ENCODE assay signal across 30 mouse cellular contexts in the genomic region with DNA sequence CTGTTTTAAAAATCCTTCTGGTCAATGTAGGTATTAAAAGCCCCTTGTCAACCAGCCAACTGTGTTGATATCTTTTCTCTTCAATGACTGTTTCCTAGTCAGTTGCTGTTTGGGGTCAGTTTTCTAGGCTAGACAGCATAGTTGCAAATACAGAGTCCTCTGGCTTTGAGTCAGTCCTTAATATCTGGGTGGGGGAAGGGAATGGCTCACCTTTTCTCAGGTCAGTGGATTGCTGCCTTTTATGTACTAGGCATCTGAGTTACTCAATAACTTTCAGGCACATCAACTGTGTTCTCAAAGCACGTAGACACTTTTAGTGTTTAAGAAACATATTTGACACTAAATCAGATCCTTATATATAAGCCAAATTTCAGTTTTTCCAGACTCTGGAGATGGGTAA.
DNase-seq lines count a peak whose midpoint lies in the region; ATAC-seq and TF ChIP-seq lines count a peak whose summit lies in the region.
"Had no signal": no experiment of that assay in that cellular context is flagged by ENCODE, and none has a peak within 500 bp of the region (broad histone marks: within the 10 kb centered on the region; RNA-seq: fewer than 3 reads in every experiment).

No protein-coding gene starts in this region.

- DNase-seq in embryonic facial prominence, embryonic 14.5 days (ENCODE audit: low spot score), result peak; percentile 40
- DNase-seq in embryonic facial prominence, embryonic 10.5 days (ENCODE audit: low spot score), result no peak
- peak; percentile 96 for DNase-seq in liver, adult 2 months (ENCODE audit: extremely low read depth, low read depth, low spot score)
- no peak for DNase-seq in liver, embryonic 11.5 days (ENCODE audit: low spot score)
- DNase-seq in kidney, postnatal 0 days (ENCODE audit: low spot score), result peak; percentile 16
- DNase-seq in lung, postnatal 4 days, result no peak
- no peak for DNase-seq in adrenal gland, adult 2 months
- DNase-seq: adrenal gland, postnatal 10 days; cerebellum, adult 9-10 months; cerebellum, postnatal 36 days; gastrocnemius, postnatal 14 days; heart, adult 11 months; heart, postnatal 36 days; left cerebral cortex, postnatal 4 days; right cerebral cortex, postnatal 25 days; thymus, postnatal 14 days had no signal

- ATAC-seq in embryonic facial prominence, embryonic 14.5 days (ENCODE audit: low read depth), result no peak
- no peak for ATAC-seq in liver, embryonic 11.5 days (replicated peaks; ENCODE audit: low FRiP score)
- no peak for ATAC-seq in kidney, postnatal 0 days (replicated peaks; ENCODE audit: low FRiP score, low read depth)
- ATAC-seq: forebrain, embryonic 16.5 days; hindbrain, postnatal 0 days; intestine, postnatal 0 days; midbrain, embryonic 16.5 days had no signal

- no peaks in the 10 kb centered on the region for H3K27me3 ChIP-seq in embryonic facial prominence, embryonic 14.5 days (replicated peaks; ENCODE audit: control insufficient read depth, insufficient read depth, low read length)
- H3K27me3 ChIP-seq in embryonic facial prominence, embryonic 10.5 days (replicated peaks; ENCODE audit: low read depth, poor library complexity, severe bottlenecking), result no peaks in the 10 kb centered on the region
- H3K27me3 ChIP-seq in liver, adult 2 months (ENCODE audit: control insufficient read depth, insufficient read depth, low read length), result no peaks in the 10 kb centered on the region
- H3K27me3 ChIP-seq in liver, embryonic 11.5 days (replicated peaks; ENCODE audit: control insufficient read depth, insufficient read depth, low read length), result no peaks in the 10 kb centered on the region
- H3K27me3 ChIP-seq in kidney, postnatal 0 days (ENCODE audit: insufficient read depth, low read length), result no peaks in the 10 kb centered on the region
- H3K27me3 ChIP-seq: embryonic facial prominence, embryonic 12.5 days; heart, embryonic 15.5 days; hindbrain, embryonic 12.5 days; liver, embryonic 15.5 days; lung, embryonic 15.5 days; stomach, embryonic 15.5 days had no signal

- no peaks in the 10 kb centered on the region for H3K79me2 ChIP-seq in liver, adult 2 months (ENCODE audit: control insufficient read depth, insufficient read depth, low read length)

- TF ChIP-seq CTCF in liver, adult 2 months (IDR thresholded peaks at IDR 0.05; ENCODE audit: low read depth, low read length), result no peak
- no peak for TF ChIP-seq CTCF in kidney, postnatal 0 days (IDR thresholded peaks at IDR 0.05; ENCODE audit: low read depth)

- no peaks in the 10 kb centered on the region for H3K36me3 ChIP-seq in embryonic facial prominence, embryonic 14.5 days (ENCODE audit: control insufficient read depth, insufficient read depth, low read length)
- no peaks in the 10 kb centered on the region for H3K36me3 ChIP-seq in embryonic facial prominence, embryonic 10.5 days (replicated peaks)
- H3K36me3 ChIP-seq in liver, adult 2 months (ENCODE audit: control insufficient read depth, insufficient read depth, low read length), result no peaks in the 10 kb centered on the region
- no peaks in the 10 kb centered on the region for H3K36me3 ChIP-seq in liver, embryonic 11.5 days (ENCODE audit: control insufficient read depth, insufficient read depth, low read length)
- no peaks in the 10 kb centered on the region for H3K36me3 ChIP-seq in kidney, postnatal 0 days (ENCODE audit: insufficient read depth, low read length)
- H3K36me3 ChIP-seq: embryonic facial prominence, embryonic 12.5 days; G1E; heart, embryonic 10.5 days; heart, embryonic 15.5 days; hindbrain, embryonic 12.5 days; liver, embryonic 15.5 days; lung, embryonic 15.5 days; stomach, embryonic 15.5 days had no signal

- H3K9me3 ChIP-seq in embryonic facial prominence, embryonic 14.5 days (ENCODE audit: control insufficient read depth, low read length), result no peaks in the 10 kb centered on the region
- no peaks in the 10 kb centered on the region for H3K9me3 ChIP-seq in embryonic facial prominence, embryonic 10.5 days
- H3K9me3 ChIP-seq in liver, embryonic 11.5 days (ENCODE audit: control insufficient read depth, low read length), result no peaks in the 10 kb centered on the region
- H3K9me3 ChIP-seq in kidney, postnatal 0 days (replicated peaks; ENCODE audit: low read length), result no peaks in the 10 kb centered on the region
- H3K9me3 ChIP-seq: embryonic facial prominence, embryonic 12.5 days; G1E; heart, embryonic 10.5 days; heart, embryonic 15.5 days; hindbrain, embryonic 12.5 days; liver, embryonic 15.5 days; lung, embryonic 15.5 days; stomach, embryonic 15.5 days had no signal

- H3K4me2 ChIP-seq in embryonic facial prominence, embryonic 14.5 days (ENCODE audit: low read depth, low read length), result no peak overlapping the region
- H3K4me2 ChIP-seq in liver, embryonic 11.5 days, result no peak overlapping the region
- no peak overlapping the region for H3K4me2 ChIP-seq in kidney, postnatal 0 days (ENCODE audit: low read length)
- H3K4me2 ChIP-seq: embryonic facial prominence, embryonic 12.5 days; heart, embryonic 15.5 days; hindbrain, embryonic 12.5 days; liver, embryonic 15.5 days; lung, embryonic 15.5 days; midbrain, embryonic 11.5 days; stomach, embryonic 15.5 days had no signal

- H3K9ac ChIP-seq in embryonic facial prominence, embryonic 14.5 days (ENCODE audit: low read depth, low read length), result no peak overlapping the region
- no peak overlapping the region for H3K9ac ChIP-seq in liver, adult 2 months (ENCODE audit: low read depth, low read length)
- H3K9ac ChIP-seq in liver, embryonic 11.5 days (ENCODE audit: low read depth, low read length), result no peak overlapping the region
- no peak overlapping the region for H3K9ac ChIP-seq in kidney, postnatal 0 days (ENCODE audit: low read depth, low read length)
- H3K9ac ChIP-seq: embryonic facial prominence, embryonic 12.5 days; heart, embryonic 15.5 days; hindbrain, embryonic 12.5 days; liver, embryonic 15.5 days; lung, embryonic 15.5 days; stomach, embryonic 15.5 days had no signal

- H3K4me1 ChIP-seq in embryonic facial prominence, embryonic 14.5 days (ENCODE audit: control insufficient read depth, insufficient read depth, low read length), result no peaks in the 10 kb centered on the region
- H3K4me1 ChIP-seq in embryonic facial prominence, embryonic 10.5 days, result no peaks in the 10 kb centered on the region
- peaks cover 12% of the 10 kb centered on the region for H3K4me1 ChIP-seq in liver, adult 2 months (ENCODE audit: control insufficient read depth, insufficient read depth, low read length)
- H3K4me1 ChIP-seq in liver, embryonic 11.5 days (replicated peaks; ENCODE audit: control insufficient read depth, insufficient read depth, low read length), result no peaks in the 10 kb centered on the region
- H3K4me1 ChIP-seq in kidney, postnatal 0 days (replicated peaks; ENCODE audit: insufficient read depth, low read length), result no peaks in the 10 kb centered on the region; the same call in 1 of the 2 replicates
- H3K4me1 ChIP-seq: embryonic facial prominence, embryonic 12.5 days; heart, embryonic 10.5 days; heart, embryonic 15.5 days; hindbrain, embryonic 12.5 days; liver, embryonic 15.5 days; lung, embryonic 15.5 days; stomach, embryonic 15.5 days had no signal

- no peak for TF ChIP-seq POLR2A in liver, adult 2 months (IDR thresholded peaks at IDR 0.05; ENCODE audit: extremely low read depth, insufficient read depth, low read length)

- no peak overlapping the region for H3K27ac ChIP-seq in embryonic facial prominence, embryonic 14.5 days (replicated peaks; ENCODE audit: low read depth, low read length)
- no peak overlapping the region for H3K27ac ChIP-seq in embryonic facial prominence, embryonic 10.5 days (replicated peaks)
- H3K27ac ChIP-seq in liver, adult 2 months (replicated peaks; ENCODE audit: insufficient read depth, low read depth, low read length), result no peak overlapping the region
- no peak overlapping the region for H3K27ac ChIP-seq in liver, embryonic 11.5 days (ENCODE audit: low read depth, low read length)
- no peak overlapping the region for H3K27ac ChIP-seq in kidney, postnatal 0 days
- H3K27ac ChIP-seq: embryonic facial prominence, embryonic 12.5 days; heart, embryonic 10.5 days; heart, embryonic 15.5 days; hindbrain, embryonic 12.5 days; hindbrain, postnatal 0 days; liver, embryonic 15.5 days; lung, embryonic 15.5 days; stomach, embryonic 15.5 days had no signal

- 66% methylated on average over 1 of the region's 1 CpGs for WGBS in embryonic facial prominence, embryonic 14.5 days
- WGBS in embryonic facial prominence, embryonic 10.5 days, result 87% methylated on average over 1 of the region's 1 CpGs
- WGBS in liver, adult 2 months, result 14% methylated on average over 1 of the region's 1 CpGs
- WGBS in liver, embryonic 11.5 days, result 74% methylated on average over 1 of the region's 1 CpGs
- 56% methylated on average over 1 of the region's 1 CpGs for WGBS in kidney, postnatal 0 days

- no peak overlapping the region for H3K4me3 ChIP-seq in embryonic facial prominence, embryonic 14.5 days (ENCODE audit: low read depth, low read length)
- H3K4me3 ChIP-seq in embryonic facial prominence, embryonic 10.5 days, result no peak overlapping the region
- no peak overlapping the region for H3K4me3 ChIP-seq in liver, adult 2 months (ENCODE audit: insufficient read depth, low read depth, low read length)
- H3K4me3 ChIP-seq in liver, embryonic 11.5 days (ENCODE audit: low read depth, low read length), result no peak overlapping the region
- H3K4me3 ChIP-seq in kidney, postnatal 0 days (replicated peaks; ENCODE audit: low read depth, low read length), result no peak overlapping the region
- H3K4me3 ChIP-seq: embryonic facial prominence, embryonic 12.5 days; erythroblast, embryonic 14.5 days; heart, embryonic 10.5 days; heart, embryonic 15.5 days; hindbrain, embryonic 12.5 days; liver, embryonic 15.5 days; lung, embryonic 15.5 days; stomach, embryonic 15.5 days had no signal

Comparison
In these comparisons a context has a peak if more than half of its experiments do, and no peak if none do; other contexts are left out.
1. DNase-seq: peak in embryonic facial prominence, embryonic 14.5 days (single experiment), liver, adult 2 months (single experiment) and kidney, postnatal 0 days (single experiment); none in embryonic facial prominence, embryonic 10.5 days (single experiment), liver, embryonic 11.5 days (single experiment), lung, postnatal 4 days (0 of 2) and adrenal gland, adult 2 months (single experiment).